Mouse (Mus musculus) CD4-positive, CD25-positive, alpha-beta regulatory T cell, adult 4 months (primary cell): ENCODE results near the gene Cxcr5. TPM values are rescaled to one million over a fixed set of nuclear protein-coding genes. Genes with fewer than 3 reads are reported as not detected.

Experiments
- ATAC-seq: one replicate; pipeline ENCODE4 v1.8.0; 2017
- polyA plus RNA-seq, 2 experiments: library from polyadenylated mRNA; unstranded; fragments of 100-300 nt; shearing (Covaris generic); gene quantifications; one replicate each; pipeline ENCODE4 v1.2.1; 2017

Cxcr5 gene
- polyA plus RNA-seq, result 100 to 1,000 TPM in 1 of 2 experiments, 10 to 100 TPM in 1; 93.9 to 121 TPM

DNA sequence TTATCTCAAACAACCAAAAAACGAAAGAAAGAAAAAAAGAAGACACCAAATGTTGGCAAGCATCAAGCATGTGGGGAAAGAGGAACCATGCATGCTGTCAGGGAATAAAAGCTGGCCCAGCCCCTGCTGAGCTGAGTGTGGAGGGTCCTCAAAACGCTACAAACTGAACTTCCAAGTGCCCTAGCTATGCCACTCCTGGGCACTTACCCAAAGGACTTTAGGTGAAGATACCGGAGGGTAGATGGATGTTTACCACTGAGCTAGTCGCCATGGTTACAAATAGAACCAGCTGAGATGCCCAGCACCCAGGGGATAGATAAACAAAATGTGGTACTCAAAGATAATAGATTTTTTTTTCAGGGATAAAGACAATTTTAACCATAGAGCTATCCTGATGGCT lies at the start of gene Cxcr5:
Gene Cxcr5 (minus strand): TSS at position 281 of the 400 bp plus-strand sequence.
- no peak for ATAC-seq

DNA sequence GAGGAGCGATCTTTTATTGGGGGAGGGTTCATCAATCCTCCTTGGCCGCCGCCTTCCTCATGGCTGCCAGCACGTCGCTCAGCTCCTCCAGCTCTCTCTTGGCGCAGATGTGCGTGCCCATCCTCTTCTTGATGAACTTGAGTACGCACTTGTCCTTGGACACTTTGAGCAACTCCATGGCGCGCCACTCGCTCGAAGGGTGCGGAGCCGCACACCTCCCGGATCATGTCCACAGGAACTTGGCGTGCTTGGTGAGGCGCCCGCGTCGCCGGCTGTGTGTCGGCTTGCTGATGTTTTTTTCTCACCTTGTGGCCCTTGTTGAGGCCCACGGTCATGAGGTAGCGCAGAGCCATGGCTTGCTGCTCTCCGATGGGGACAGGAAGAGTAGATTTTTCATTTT lies 48.7 kb upstream of the Cxcr5 start:
- ATAC-seq, result no peak

DNA sequence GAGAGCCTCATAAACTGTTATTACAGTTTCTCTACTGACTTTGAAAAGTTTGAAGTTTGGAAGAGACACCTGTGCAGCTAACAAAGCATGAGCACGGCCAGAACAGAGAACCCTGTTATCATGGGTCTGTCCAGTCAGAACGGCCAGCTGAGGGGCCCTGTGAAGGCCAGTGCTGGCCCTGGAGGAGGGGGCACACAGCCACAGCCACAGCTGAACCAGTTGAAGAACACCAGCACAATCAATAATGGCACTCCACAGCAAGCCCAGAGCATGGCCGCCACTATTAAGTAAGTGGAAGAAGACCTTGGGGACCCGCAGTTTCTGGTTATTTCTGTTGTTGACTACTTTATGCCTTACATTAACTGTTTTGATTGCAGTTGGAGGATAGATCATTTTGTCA lies 45.6 kb upstream of the Cxcr5 start:
- ATAC-seq, result no peak

DNA sequence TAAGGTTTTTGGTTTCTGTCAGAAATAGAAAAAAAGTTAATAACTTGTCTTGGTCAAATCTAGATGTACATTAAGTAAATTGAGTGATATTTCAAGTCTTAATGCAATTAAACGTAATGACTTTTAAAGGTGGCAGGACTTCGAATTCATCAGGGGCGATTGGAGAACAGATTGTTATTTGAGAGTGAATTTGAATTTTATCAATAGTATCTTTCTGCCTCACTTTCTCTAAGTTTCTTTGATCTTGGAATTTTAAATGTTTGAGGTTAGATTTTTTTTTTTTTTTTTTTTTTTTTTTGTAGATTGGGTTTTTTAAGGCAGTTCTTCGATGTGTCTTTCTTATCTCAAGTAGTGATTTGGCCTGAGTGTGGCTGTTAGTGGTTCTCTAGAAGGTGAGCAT lies 45.0 kb upstream of the Cxcr5 start:
- no peak for ATAC-seq

DNA sequence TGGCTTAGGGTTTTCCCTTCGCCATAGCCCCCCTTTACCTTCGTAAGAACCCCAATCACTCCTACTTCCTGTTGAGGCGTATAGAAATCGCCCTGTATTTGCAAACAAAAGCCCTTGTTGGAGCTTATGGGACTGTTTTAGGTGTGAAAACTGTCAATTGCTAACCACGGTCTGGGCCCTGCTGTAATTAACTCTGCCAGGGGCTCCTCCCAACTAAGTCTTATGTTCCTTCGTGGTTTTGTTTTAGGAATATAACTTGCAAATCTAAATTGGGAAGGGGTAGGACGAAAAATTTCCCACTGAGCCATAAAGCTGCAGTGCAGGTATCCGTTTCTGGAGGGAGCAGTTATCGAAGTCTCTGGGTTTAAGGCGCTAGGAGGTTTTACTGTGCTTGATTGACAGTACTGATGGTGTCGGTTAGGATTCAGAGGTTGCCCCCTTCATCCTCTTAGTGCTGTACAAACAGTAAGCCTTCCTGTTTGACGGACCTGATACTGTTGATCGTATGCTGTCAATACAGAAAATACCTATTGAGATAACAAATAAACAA lies 44.0 kb upstream of the Cxcr5 start:
- peak; percentile 19 for ATAC-seq

DNA sequence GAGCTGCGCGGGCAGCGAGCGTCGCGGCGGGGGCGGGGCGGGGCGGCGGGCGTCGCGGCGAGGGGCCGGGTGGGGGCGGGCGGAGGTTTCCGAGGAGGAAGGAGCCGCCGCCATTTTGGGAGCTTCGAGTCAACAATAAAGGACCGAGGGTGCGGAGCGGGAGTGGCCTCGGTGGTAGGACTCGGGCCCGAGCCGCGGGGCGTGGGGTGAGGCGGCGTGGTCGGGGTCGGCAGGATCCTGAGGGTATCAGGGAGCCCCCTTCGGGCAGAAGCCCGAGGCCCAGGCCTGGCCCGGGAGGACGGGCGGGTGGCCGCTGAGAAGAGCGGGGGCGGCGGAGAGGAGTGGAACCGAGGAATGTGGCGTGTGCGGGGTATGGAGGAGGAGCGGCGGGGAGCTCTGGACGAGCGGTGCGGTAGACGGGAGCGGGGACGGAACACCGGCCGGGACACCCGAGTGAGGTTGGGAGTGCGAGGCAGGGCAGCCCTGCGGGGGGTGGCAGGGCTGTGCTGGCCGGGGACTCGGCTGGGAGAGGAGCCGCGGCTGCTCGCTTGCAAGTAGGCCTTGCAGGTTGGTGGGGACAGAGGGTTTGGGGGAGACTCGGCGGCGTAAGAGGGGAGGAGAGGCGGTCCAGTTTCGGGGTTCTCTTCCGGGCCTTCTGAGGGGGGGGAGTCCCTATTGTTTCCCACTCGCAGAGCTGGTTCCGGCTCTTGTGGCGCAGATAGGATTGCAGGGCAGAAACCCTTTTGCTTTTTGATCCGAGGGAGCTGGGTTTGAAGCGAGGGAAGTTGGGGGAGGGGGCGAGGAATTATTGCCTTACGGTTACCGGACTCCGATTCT lies 43.3 kb upstream of the Cxcr5 start, which contains the start of gene Ddx6:
Gene Ddx6 (plus strand): TSS at position 114 of the 837 bp plus-strand sequence.
- ATAC-seq, result peak; percentile 62

DNA sequence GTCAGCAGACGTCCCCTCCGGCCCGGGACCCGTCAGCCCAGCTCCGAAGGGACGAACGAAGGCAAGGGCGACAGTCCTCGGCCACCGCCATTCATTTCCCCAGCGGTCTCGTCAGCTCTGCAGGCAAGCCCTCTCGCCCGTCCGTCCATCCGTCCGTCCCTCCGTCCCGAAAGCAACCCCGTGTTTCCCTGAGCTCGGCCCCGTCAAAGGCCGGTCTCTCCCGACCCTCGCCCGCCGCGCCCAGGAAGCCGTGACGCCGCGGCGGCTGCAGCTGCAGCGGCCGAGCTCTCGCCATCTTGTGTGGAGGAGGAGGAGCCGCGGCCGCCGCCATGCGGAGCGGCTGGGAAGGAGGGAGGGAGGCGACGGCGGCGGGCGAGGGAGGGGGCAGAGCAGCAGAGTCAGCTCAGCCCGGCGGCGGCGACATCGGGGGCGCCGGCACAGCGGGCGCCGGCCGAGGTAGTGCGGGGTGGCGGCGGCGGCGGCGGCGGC lies 42.7 kb upstream of the Cxcr5 start:
- peak; percentile 38 for ATAC-seq

DNA sequence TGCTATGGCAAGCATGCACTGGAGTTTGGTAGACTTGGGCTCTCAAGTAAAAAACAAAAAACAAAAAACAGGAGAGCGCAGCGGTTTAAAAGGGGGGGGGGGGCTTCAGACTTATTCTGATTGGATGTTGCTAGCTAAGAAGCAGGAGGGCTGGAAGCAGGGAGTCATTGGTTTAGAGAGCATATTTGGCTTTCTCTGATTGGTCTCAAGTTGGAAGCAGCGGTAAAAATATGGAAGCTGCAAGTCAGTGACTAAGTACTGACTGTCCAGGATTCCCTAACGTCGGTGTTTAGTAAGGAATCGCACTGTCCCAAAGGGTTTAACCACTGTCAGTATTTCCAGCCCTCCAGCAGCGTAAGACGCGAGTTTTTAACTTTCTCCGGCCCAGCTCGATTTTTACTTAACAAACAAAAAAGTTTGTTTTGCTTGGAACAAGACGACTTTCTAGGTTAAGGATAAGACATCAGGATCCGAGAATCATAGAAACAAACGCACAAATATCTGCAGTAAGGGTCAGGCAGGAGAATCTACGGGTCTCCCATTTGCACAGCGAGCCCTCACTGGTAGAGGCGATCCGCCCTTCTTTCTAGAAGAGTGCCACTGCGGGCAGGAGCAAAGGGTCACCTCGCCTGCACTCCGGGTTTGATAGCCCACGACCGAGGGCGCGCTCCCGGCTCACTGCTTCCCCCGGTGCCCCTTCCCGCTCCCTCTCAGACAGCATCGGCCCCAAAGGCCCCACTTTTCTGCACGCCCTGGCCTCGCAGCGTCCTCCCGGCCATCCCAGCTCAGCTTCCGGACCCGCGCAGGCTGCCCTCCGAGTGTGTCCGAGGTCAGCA lies 42.0 kb upstream of the Cxcr5 start:
- ATAC-seq, result peak; percentile 66

DNA sequence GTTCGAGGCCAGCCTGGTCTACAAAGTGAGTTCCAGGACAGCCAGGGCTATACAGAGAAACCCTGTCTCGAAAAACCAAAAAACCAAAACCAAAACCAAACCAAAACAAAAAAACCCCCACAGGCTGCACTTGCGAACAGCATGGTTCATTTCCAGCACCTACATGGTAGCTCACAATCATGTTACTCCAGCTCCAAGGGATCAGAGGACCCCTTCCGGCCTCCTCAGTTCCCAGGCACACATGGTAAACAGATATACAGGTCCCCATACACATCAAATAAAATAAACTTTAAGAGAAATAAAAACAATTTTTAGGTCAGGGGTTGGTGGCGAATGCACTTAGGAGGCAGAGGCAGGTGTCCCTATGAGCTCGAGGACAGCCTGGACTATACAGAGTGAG lies 41.1 kb upstream of the Cxcr5 start:
- ATAC-seq, result peak; percentile 22

DNA sequence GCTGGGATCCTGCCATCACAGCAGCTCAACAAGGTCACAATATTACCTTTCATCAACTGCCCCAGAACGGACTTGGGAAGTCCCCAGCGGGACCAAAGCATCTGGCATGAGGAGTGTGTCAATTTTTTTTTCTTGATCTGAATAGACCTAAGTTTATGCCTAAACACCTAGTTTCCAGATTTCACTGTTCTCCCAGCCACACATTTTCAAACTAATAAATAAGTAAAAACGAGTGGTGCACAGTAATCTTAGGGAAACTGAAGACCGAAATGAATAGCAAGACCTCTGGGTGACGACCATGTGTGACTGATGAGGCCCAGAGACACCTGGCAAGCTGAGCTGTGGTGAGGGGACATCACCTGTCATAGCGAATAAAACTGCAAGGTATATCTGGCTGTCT lies 39.1 kb upstream of the Cxcr5 start:
- no peak for ATAC-seq

DNA sequence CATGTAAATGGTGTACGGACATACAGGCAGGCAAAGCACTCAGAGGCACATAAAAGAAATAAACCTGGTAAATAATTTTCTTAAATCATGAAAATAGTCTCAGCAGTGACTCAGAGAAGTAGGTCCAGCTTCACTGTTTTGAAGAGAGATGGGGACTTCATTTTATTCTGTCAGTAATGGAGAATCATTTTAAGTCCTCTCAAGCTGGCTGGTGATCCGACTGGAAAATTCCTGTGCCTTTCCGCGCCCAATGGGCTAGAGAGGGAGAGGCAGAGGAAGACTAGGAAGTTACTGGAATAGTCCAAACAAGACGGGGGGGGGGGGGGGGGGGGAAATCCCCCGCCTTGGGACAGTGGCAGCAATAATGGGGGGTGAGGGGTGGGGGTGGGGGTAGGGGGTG lies 37.9 kb upstream of the Cxcr5 start:
- ATAC-seq, result no peak

DNA sequence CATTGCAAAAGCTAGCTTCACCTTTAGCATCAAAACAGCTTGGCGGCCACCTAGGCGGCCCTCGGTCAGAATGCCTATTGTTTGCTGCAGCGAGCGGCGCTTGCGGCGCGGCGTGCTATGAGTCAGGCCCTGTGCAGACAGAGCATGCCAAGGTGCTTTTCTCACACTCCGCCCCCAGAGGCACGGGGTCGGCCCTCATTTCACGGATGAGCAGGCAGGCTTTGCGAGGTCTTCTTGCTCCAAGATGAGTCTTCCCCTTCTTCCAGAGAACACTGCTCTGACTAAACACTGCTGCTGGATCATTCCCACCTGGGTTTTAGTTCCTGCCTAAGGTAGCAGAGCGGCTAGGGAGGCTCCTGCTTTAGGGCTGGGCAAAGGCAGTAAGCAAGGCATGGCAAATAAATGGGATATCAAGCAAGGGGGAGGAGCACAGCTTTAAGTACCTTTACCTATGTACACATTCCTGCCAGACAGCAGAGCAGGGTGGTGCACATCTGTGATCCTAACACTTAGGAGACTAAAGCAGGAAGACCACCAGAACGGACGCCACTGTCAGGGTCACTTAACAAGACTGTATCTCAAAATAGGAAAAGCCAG lies 37.3 kb upstream of the Cxcr5 start:
- no peak for ATAC-seq

DNA sequence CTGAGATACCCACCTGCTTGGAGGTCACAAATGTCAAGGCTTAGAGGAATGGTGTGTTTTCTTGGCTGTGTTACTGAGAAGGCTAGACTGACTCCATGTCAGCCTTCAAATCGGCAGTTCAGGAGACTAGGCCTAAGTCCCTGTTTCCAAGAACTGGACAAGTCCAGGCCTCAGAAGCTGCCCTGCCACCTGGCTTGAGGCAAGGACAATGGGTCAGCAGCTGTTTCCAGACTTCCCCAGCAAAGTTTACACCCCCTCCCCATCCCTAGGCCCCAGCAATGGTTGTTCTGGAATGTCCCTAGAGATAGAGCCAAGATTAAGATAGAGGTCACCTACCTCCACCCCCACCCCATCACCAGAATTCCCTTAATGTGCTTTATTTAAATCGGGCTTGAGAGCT lies 36.1 kb upstream of the Cxcr5 start:
- ATAC-seq, result no peak

DNA sequence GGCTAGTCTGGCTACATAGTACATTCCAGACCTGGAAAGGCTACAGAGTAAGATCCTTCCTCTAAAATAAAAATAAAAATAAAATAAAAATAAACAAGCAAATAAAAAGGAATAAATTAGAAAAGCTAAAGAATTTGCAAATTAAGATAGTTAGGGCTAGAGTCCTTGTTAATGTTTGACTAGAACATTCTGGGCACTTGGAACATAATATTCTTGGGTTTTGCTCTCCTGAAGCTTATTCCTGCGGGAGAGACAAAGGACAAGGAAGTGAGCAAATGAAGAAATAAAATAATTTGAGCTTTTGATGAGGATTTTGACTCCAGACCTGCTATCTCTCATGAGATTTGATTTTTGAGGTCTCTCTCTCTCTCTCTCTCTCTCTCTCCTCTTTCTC lies 33.9 kb upstream of the Cxcr5 start:
- no peak for ATAC-seq

DNA sequence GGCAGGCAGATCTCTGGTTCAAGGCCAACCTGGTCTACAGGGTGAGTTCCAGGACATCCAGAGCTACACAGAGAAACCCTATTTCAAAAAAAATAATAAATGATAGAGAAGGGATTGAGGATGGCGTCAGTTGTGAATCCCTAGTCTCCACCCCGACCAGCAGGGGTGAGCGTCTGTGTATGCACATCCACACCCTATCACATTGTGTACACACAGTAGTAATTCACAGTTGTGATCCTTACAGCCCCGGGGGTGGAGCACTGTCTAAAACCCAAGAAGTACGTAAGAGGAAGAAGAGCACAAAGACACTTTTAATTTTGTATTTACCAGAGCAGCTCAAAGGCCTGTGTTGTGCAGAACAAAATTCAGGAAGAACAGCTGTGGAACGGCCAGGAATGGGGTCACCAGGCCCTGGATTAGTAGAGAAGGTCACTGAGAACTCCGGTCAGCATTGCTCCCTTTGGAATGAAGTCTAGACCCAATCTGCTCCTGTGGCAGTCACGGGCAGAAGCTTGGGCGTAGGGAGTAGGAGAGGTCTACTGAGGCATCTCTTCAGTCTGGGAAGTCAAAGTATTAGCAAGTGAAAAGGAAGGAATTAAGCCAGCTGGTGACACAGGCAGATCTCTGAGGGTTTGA lies 33.3 kb upstream of the Cxcr5 start:
- no peak for ATAC-seq

DNA sequence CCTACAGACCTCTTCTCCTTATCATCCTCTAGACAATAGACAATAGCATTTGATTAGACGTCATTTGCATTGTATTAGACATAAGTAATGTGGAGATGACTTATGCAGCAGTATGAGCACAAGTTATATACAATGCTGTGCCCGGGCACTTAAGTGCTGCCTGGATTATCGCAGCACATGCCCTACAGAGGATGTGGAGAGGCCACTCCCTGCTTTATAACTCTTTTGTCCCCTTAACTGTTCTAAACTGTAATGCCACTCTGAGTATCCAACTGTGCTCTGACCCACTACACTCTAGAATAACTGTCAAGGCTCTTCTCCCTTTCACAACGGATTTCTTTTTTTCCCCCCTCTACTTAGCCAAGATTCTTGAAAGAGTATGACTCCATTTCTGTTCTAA lies 32.2 kb upstream of the Cxcr5 start:
- ATAC-seq, result no peak

DNA sequence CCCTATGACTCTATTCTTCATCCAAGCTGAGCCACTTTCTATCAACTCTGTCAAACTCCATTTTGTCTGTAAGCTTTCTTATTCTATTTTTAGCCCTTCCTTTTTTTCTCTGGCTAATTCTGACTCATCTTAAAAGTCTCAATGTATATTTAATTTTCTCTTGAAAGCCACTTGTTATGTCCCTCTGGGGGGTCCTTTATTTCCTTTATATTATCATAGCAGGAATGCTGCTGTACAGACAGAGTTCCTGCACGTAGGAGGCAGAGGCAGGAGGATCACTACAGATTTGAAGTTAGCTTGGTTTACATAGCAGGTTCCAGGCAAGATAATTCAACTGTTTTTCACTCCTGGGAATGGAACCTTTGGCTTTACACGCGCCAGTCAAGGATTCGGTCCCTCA lies 31.5 kb upstream of the Cxcr5 start:
- no peak for ATAC-seq

DNA sequence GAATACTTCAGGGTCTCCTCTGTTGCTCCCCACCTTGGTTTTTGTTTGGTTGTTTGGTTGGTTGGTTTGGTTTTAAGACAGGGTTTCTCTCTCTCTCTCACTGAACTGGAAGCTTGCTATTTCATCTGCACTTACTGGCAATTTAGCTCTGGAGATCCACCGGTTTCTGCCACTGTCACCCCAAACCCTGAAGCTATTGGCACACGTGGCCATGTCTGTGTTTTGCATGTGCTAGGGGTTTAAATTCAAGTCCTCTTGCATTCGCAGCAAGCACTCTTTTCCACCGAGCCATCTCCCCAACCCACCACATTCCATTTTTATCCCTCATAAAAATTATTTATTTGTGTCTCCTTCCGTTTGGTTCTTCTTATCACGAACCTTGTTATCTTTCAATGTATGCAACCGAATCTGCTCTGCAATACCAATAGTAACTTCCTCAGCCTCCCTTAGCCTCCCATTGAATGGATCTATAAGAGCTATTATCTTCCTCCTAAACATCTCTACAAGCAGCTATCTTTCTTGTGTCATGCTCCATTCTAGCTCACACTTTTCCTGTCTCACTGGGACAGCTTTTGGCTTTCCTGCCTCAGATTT lies 30.0 kb upstream of the Cxcr5 start:
- ATAC-seq, result no peak

DNA sequence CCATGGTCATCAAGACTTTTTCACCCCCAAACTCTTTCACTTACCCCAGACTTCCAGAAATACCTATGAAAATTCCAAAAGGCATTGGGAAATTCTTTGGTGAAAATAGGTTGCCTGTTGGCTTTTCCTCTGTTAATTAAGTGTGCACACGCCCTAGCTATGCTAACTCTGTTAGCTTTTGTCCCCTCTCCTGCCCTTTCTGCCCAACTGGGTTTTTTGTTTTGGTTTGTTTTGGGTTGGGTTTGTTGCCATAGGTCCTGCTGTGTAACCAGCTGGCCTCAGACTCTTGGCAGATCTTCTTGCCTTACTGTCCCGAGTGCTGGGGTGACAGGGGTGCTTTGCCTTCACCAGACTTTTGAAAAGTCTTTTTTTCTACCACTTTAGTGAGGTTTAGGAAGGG lies 29.3 kb upstream of the Cxcr5 start:
- ATAC-seq, result no peak

DNA sequence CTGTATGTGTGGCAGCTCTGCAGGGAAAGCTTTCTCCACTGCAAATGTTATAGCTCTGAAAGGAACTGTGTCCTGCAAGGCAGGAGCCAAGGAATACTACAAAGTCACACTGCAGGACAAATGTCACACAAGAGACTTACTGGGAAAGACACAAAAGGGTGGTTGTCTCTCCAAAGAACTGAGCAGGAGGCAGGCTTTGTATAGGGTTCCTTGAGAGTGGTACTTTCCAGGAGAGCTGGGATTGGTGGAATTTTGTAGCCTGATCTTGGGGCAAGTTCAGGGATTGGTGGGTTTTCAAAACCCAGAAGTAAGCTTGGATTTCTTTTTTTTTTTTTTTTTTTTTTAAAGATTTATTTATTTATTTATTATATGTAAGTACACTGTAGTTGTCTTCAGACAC lies 27.4 kb upstream of the Cxcr5 start:
- ATAC-seq, result no peak

DNA sequence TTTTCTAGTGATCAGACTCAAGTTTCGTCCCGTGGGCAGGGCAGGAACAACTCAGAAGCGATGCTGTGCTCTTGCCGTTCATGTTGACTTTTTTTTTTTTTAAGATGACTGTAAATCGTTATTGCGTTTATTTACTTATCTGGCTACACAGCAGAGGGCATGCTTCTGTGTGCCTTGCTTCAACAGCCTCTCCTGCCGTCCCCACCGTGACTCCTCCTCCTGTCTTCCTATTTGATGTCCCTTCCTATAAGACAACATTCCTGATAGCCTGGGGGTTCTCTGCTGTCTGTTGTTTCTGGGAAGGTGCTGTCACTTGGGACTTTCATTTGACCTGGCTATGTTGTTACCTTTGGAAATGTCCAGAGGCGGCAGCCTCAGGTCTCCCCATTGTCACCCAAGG lies 26.9 kb upstream of the Cxcr5 start:
- ATAC-seq, result no peak
